Mouse (Mus musculus): ENCODE measurements around the gene Inhbe. TPM values are rescaled to one million over a fixed set of nuclear protein-coding genes. Genes with fewer than 3 reads are reported as not detected.

Inhbe gene
- 0.04 TPM in 1 of 2 replicates, not detected in the other for polyA plus RNA-seq (2014; fragmentation: Nextera tagmentation; extraction: Ambion mirVana)

- ATAC-seq (ENCODE audit: low FRiP score, low TSS enrichment) (no peak), DNase-seq (no peak)
- no peaks in the 10 kb centered on the region for H3K9me3 ChIP-seq (ENCODE audit: control insufficient read depth, low read length)
- H3K27ac ChIP-seq (replicated peaks; ENCODE audit: low read depth, low read length), result no peak within 1 kb of the TSS
- no peaks in the 10 kb centered on the region for H3K27me3 ChIP-seq (ENCODE audit: control insufficient read depth, insufficient read depth, low read length)
- H3K9ac ChIP-seq (replicated peaks; ENCODE audit: low read length), result no peak within 1 kb of the TSS
- H3K36me3 ChIP-seq (ENCODE audit: control insufficient read depth, insufficient read depth, low read length), result no peaks in the 10 kb centered on the region
- no peak within 1 kb of the TSS for H3K4me2 ChIP-seq (ENCODE audit: low read length)
- WGBS, result 90% methylated on average over 18 of the region's 18 CpGs
- no peak within 1 kb of the TSS for H3K4me3 ChIP-seq (replicated peaks; ENCODE audit: low read depth, low read length)
- H3K4me1 ChIP-seq (ENCODE audit: control insufficient read depth, insufficient read depth, low read length), result 0 out of 2 replicates have a peak, but pooled peaks cover 6% of the 10 kb centered on the region
These were observed at the start of gene Inhbe for GRCm38 (mm10) chr10:127353909-127354895. Gene Inhbe (minus strand): TSS chr10:127354411.

GRCm38 (mm10) chr10:127391774-127392173, 37.6 kb upstream of the Inhbe start:
- Histone ChIP-seq H3K4me3 (replicated peaks; ENCODE audit: low read depth, low read length) (no peak overlapping the region), H3K36me3 (ENCODE audit: control insufficient read depth, insufficient read depth, low read length) (peaks cover 24% of the 10 kb centered on the region; the same call in 1 of the 2 replicates), H3K27me3 (ENCODE audit: control insufficient read depth, insufficient read depth, low read length) (no peaks in the 10 kb centered on the region), H3K4me2 (ENCODE audit: low read length) (no peak overlapping the region), H3K4me1 (ENCODE audit: control insufficient read depth, insufficient read depth, low read length) (no peaks in the 10 kb centered on the region), H3K9me3 (ENCODE audit: control insufficient read depth, low read length) (no peaks in the 10 kb centered on the region), H3K27ac (replicated peaks; ENCODE audit: low read depth, low read length) (no peak overlapping the region), H3K9ac (replicated peaks; ENCODE audit: low read length) (no peak overlapping the region)
- DNase-seq (no peak), ATAC-seq (ENCODE audit: low FRiP score, low TSS enrichment) (no peak)
- 86% methylated on average over 6 of the region's 6 CpGs for WGBS

- DNase-seq, result no peak
- no peak for ATAC-seq (ENCODE audit: low FRiP score, low TSS enrichment)
- Histone ChIP-seq H3K4me2 (ENCODE audit: low read length) (peak overlapping the region; percentile 74), H3K4me1 (ENCODE audit: control insufficient read depth, insufficient read depth, low read length) (peaks cover 12% of the 10 kb centered on the region), H3K9ac (replicated peaks; ENCODE audit: low read length) (peak overlapping the region; percentile 90), H3K4me3 (replicated peaks; ENCODE audit: low read depth, low read length) (peak overlapping the region; percentile 64), H3K36me3 (ENCODE audit: control insufficient read depth, insufficient read depth, low read length) (no peaks in the 10 kb centered on the region), H3K27ac (replicated peaks; ENCODE audit: low read depth, low read length) (no peak overlapping the region), H3K27me3 (ENCODE audit: control insufficient read depth, insufficient read depth, low read length) (no peaks in the 10 kb centered on the region), H3K9me3 (ENCODE audit: control insufficient read depth, low read length) (no peaks in the 10 kb centered on the region)
- WGBS, result 56% methylated on average over 2 of the region's 2 CpGs
These were observed 27.5 kb upstream of the Inhbe start for GRCm38 (mm10) chr10:127381743-127382134.

- Histone ChIP-seq H3K4me3 (replicated peaks; ENCODE audit: low read depth, low read length) (peak overlapping the region; percentile 64), H3K4me1 (ENCODE audit: control insufficient read depth, insufficient read depth, low read length) (peaks cover 12% of the 10 kb centered on the region), H3K27me3 (ENCODE audit: control insufficient read depth, insufficient read depth, low read length) (no peaks in the 10 kb centered on the region), H3K4me2 (ENCODE audit: low read length) (peak overlapping the region; percentile 74), H3K9ac (replicated peaks; ENCODE audit: low read length) (peak overlapping the region; percentile 90), H3K27ac (replicated peaks; ENCODE audit: low read depth, low read length) (peak overlapping the region; percentile 98), H3K9me3 (ENCODE audit: control insufficient read depth, low read length) (no peaks in the 10 kb centered on the region), H3K36me3 (ENCODE audit: control insufficient read depth, insufficient read depth, low read length) (no peaks in the 10 kb centered on the region)
- DNase-seq, result peak; percentile 82
- WGBS, result 1% methylated on average over 61 of the region's 79 CpGs
- ATAC-seq (ENCODE audit: low FRiP score, low TSS enrichment), result peak; percentile 86
These were observed 26.8 kb upstream of the Inhbe start for GRCm38 (mm10) chr10:127380767-127381742.

GRCm38 (mm10) chr10:127380251-127380691, 26.1 kb upstream of the Inhbe start, which contains the start of gene R3hdm2:
Gene R3hdm2 (plus strand): TSS chr10:127380327.
- Histone ChIP-seq H3K4me1 (ENCODE audit: control insufficient read depth, insufficient read depth, low read length) (peaks cover 12% of the 10 kb centered on the region), H3K9me3 (ENCODE audit: control insufficient read depth, low read length) (no peaks in the 10 kb centered on the region), H3K4me3 (replicated peaks; ENCODE audit: low read depth, low read length) (peak within 1 kb of the TSS; percentile 64), H3K36me3 (ENCODE audit: control insufficient read depth, insufficient read depth, low read length) (no peaks in the 10 kb centered on the region), H3K4me2 (ENCODE audit: low read length) (peak within 1 kb of the TSS; percentile 74), H3K27me3 (ENCODE audit: control insufficient read depth, insufficient read depth, low read length) (no peaks in the 10 kb centered on the region), H3K9ac (replicated peaks; ENCODE audit: low read length) (peak within 1 kb of the TSS; percentile 90), H3K27ac (replicated peaks; ENCODE audit: low read depth, low read length) (peak within 1 kb of the TSS; percentile 98)
- under 1% methylated on average over 37 of the region's 53 CpGs for WGBS
- DNase-seq (peak; percentile 98), ATAC-seq (ENCODE audit: low FRiP score, low TSS enrichment) (peak; percentile 96)

- WGBS, result 81% methylated on average over 8 of the region's 8 CpGs
These were observed 25.4 kb upstream of the Inhbe start for GRCm38 (mm10) chr10:127379654-127380053.

GRCm38 (mm10) chr10:127377700-127378099, 23.5 kb upstream of the Inhbe start:
- DNase-seq (no peak), ATAC-seq (ENCODE audit: low FRiP score, low TSS enrichment) (no peak)
- Histone ChIP-seq H3K9ac (replicated peaks; ENCODE audit: low read length) (no peak overlapping the region), H3K9me3 (ENCODE audit: control insufficient read depth, low read length) (no peaks in the 10 kb centered on the region), H3K4me2 (ENCODE audit: low read length) (no peak overlapping the region), H3K27ac (replicated peaks; ENCODE audit: low read depth, low read length) (no peak overlapping the region), H3K27me3 (ENCODE audit: control insufficient read depth, insufficient read depth, low read length) (no peaks in the 10 kb centered on the region), H3K4me3 (replicated peaks; ENCODE audit: low read depth, low read length) (no peak overlapping the region), H3K36me3 (ENCODE audit: control insufficient read depth, insufficient read depth, low read length) (no peaks in the 10 kb centered on the region), H3K4me1 (ENCODE audit: control insufficient read depth, insufficient read depth, low read length) (peaks cover 12% of the 10 kb centered on the region)
- 83% methylated on average over 3 of the region's 3 CpGs for WGBS

More at GRCm38 (mm10) chr10:127379654-127380053, 25.4 kb upstream of the Inhbe start:
- H3K27me3 ChIP-seq (ENCODE audit: control insufficient read depth, insufficient read depth, low read length), result no peaks in the 10 kb centered on the region
- no peak for ATAC-seq (ENCODE audit: low FRiP score, low TSS enrichment)
- H3K27ac ChIP-seq (replicated peaks; ENCODE audit: low read depth, low read length), result peak overlapping the region; percentile 98
- peaks cover 12% of the 10 kb centered on the region for H3K4me1 ChIP-seq (ENCODE audit: control insufficient read depth, insufficient read depth, low read length)
- peak overlapping the region; percentile 66 for H3K4me2 ChIP-seq (ENCODE audit: low read length)
- H3K4me3 ChIP-seq (replicated peaks; ENCODE audit: low read depth, low read length), result peak overlapping the region; percentile 64
- peak overlapping the region; percentile 90 for H3K9ac ChIP-seq (replicated peaks; ENCODE audit: low read length)
- no peak for DNase-seq
- H3K36me3 ChIP-seq (ENCODE audit: control insufficient read depth, insufficient read depth, low read length), result no peaks in the 10 kb centered on the region
- no peaks in the 10 kb centered on the region for H3K9me3 ChIP-seq (ENCODE audit: control insufficient read depth, low read length)

- Histone ChIP-seq H3K9me3 (ENCODE audit: control insufficient read depth, low read length) (no peaks in the 10 kb centered on the region), H3K27me3 (ENCODE audit: control insufficient read depth, insufficient read depth, low read length) (no peaks in the 10 kb centered on the region), H3K4me1 (ENCODE audit: control insufficient read depth, insufficient read depth, low read length) (no peaks in the 10 kb centered on the region), H3K4me2 (ENCODE audit: low read length) (no peak overlapping the region), H3K36me3 (ENCODE audit: control insufficient read depth, insufficient read depth, low read length) (no peaks in the 10 kb centered on the region), H3K4me3 (replicated peaks; ENCODE audit: low read depth, low read length) (no peak overlapping the region), H3K9ac (replicated peaks; ENCODE audit: low read length) (no peak overlapping the region), H3K27ac (replicated peaks; ENCODE audit: low read depth, low read length) (no peak overlapping the region)
- WGBS, result 53% methylated on average over 2 of the region's 2 CpGs
- no peak for DNase-seq
- no peak for ATAC-seq (ENCODE audit: low FRiP score, low TSS enrichment)
These were observed 16.8 kb upstream of the Inhbe start for GRCm38 (mm10) chr10:127371023-127371422.

All from midbrain, embryonic 14.5 days (tissue).